Mouse (Mus musculus): ENCODE measurements at regions not wholly inside any gene's neighbourhood (a gene's known extent, or its start where the extent isn't known, plus 50 kb on each side); places are given as distances from the start of the nearest gene placed in this dataset.
"Not testable (repeated sequence)": the region's sequence is repeated elsewhere in the genome, so short reads cannot be mapped to it uniquely, and the experiment has no call there.

DNA sequence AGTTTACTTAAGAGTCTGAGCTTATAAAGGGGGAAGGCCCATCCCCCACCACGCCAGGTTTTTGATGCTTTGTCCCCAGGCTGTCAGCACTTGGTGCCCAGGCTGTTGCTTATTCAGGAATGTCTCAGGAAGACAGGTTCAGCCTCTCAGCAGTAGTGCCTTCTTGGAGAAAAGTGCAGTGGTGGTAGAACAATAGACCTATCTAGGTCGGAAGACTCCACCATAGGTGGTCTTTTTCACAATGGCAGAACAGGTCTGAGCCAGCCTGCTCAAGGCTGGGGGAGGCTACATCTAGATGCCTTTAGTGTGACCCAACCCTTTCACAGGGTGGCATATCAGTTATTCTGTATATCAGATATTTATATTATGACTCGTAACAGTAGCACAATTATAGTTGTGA, 171.9 kb upstream of the Pum3 start:
- no peaks in the 10 kb centered on the region for H3K4me1 ChIP-seq (ENCODE audit: control insufficient read depth in 1 of 2, insufficient read depth in 2 of 2, low read length in 2 of 2)
- no peaks in the 10 kb centered on the region for H3K27me3 ChIP-seq (ENCODE audit: control insufficient read depth in 1 of 2, insufficient read depth in 2 of 2, low read length in 2 of 2)
- no peaks in the 10 kb centered on the region for H3K36me3 ChIP-seq (ENCODE audit: control insufficient read depth in 1 of 2, insufficient read depth in 2 of 2, low read length in 2 of 2)
- H3K4me3 ChIP-seq (ENCODE audit: control insufficient read depth in 1 of 2, insufficient read depth in 1 of 2, low read depth in 2 of 2, low read length in 2 of 2) = no peak overlapping the region
- H3K9ac ChIP-seq (ENCODE audit: control insufficient read depth, low read depth, low read length, poor library complexity, severe bottlenecking) = no peak overlapping the region
- no peak for TF ChIP-seq TCF12 (IDR thresholded peaks at IDR 0.05; ENCODE audit: low read depth, low read length)
- no peak for TF ChIP-seq RAD21 (IDR thresholded peaks at IDR 0.05; ENCODE audit: low read depth, low read length)
- no peak for TF ChIP-seq MAZ (IDR thresholded peaks at IDR 0.05; ENCODE audit: low read depth, low read length)
- no peak for TF ChIP-seq USF1 (IDR thresholded peaks at IDR 0.05; ENCODE audit: low read depth, low read length)
- TF ChIP-seq E2F4 (IDR thresholded peaks at IDR 0.05; ENCODE audit: borderline replicate concordance, low read depth, low read length) = no peak
- TF ChIP-seq NRF1 (IDR thresholded peaks at IDR 0.05; ENCODE audit: insufficient read depth, low read depth, low read length, poor library complexity, severe bottlenecking) = no peak
- TF ChIP-seq KAT2A (conservative IDR thresholded peaks at IDR 0.05; ENCODE audit: low read depth, low read length) = no peak
- no peak for TF ChIP-seq JUND (IDR thresholded peaks at IDR 0.05; ENCODE audit: low read depth, low read length)
- no peak overlapping the region for H3K27ac ChIP-seq (ENCODE audit: control insufficient read depth, low read depth, low read length)
- no peaks in the 10 kb centered on the region for H3K9me3 ChIP-seq (replicated peaks; ENCODE audit: insufficient read depth, low read length)
- no peak for DNase-seq (ENCODE audit: low read depth, low spot score)
- no peaks in the 10 kb centered on the region for H3K79me2 ChIP-seq (ENCODE audit: control insufficient read depth, insufficient read depth, low read length, poor library complexity)

DNA sequence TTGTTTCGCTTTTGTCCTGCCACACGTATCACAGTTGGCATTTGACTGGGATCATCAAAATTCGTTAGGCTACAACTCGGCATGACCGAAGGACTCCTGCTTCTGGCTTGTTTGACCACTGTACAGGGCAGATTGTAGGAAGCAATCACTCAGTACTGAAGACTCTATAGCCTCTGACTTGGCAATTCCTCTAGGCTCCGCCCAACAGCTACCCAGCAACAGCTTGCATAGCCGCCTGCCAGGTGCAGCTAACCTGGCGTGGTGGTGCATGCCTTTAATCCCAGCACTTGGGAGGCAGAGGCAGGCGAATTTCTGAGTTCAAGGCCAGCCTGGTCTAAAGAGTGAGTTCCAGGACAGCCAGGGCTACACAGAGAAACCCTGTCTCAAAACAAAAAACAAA, 170.8 kb upstream of the Pum3 start:
- not testable (repeated sequence) for H3K4me1 ChIP-seq (ENCODE audit: control insufficient read depth in 1 of 2, insufficient read depth in 2 of 2, low read length in 2 of 2); H3K27ac ChIP-seq (ENCODE audit: control insufficient read depth, low read depth, low read length); H3K4me3 ChIP-seq (ENCODE audit: control insufficient read depth in 1 of 2, insufficient read depth in 1 of 2, low read depth in 2 of 2, low read length in 2 of 2); DNase-seq (ENCODE audit: low read depth, low spot score); H3K36me3 ChIP-seq (ENCODE audit: control insufficient read depth in 1 of 2, insufficient read depth in 2 of 2, low read length in 2 of 2); H3K27me3 ChIP-seq (ENCODE audit: control insufficient read depth in 1 of 2, insufficient read depth in 2 of 2, low read length in 2 of 2); H3K79me2 ChIP-seq (ENCODE audit: control insufficient read depth, insufficient read depth, low read length, poor library complexity); H3K9me3 ChIP-seq (replicated peaks; ENCODE audit: insufficient read depth, low read length); H3K9ac ChIP-seq (ENCODE audit: control insufficient read depth, low read depth, low read length, poor library complexity, severe bottlenecking)

DNA sequence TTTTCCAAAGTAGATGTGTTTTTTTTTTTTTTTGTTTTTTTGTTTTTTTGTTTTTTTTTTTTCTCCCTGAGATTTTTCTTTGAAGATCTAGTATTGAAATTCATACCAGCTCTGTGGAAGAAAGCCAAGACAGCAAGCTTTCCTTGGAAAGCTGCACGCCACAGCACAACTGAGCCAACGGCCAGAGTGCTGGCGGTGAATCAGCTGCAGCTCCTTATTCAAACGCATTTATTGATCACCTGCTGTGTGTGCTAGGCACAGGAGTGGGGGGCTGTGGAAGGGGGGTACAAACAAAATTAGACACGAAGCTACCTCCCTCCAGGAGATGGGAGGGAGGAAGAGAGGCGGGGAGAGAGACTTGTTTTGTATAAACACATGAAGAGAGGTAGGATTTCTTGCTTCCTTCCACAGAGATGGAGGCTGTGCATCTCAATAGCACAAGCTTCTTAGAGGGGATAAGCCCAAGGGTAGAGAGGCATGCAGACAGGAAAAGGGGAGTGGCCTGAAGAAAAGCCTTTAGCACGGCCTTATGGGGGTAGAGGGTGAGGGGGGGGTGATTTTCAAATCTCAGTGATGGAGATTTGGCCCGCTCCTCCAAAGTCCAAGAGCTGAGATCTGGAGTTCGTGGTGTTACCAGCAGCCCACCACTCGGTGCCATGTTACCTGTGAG, 170.1 kb upstream of the Pum3 start:
- H3K4me1 ChIP-seq (ENCODE audit: control insufficient read depth in 1 of 2, insufficient read depth in 2 of 2, low read length in 2 of 2) = no peaks in the 10 kb centered on the region
- TF ChIP-seq POLR2AphosphoS5 (IDR thresholded peaks at IDR 0.05; ENCODE audit: borderline replicate concordance, low read depth, low read length) = no peak
- no peak for TF ChIP-seq USF2 (IDR thresholded peaks at IDR 0.05; ENCODE audit: borderline replicate concordance in 1 of 2, insufficient read depth in 1 of 2, low read depth in 1 of 2, low read length in 2 of 2)
- TF ChIP-seq MAX (IDR thresholded peaks at IDR 0.05; ENCODE audit: low read length) = no peak
- TF ChIP-seq MEF2A (IDR thresholded peaks at IDR 0.05; ENCODE audit: extremely low read depth, insufficient replicate concordance, low read depth, low read length, poor library complexity, severe bottlenecking) = no peak
- TF ChIP-seq NRF1 (IDR thresholded peaks at IDR 0.05; ENCODE audit: insufficient read depth, low read depth, low read length, poor library complexity, severe bottlenecking) = no peak
- TF ChIP-seq UBTF (IDR thresholded peaks at IDR 0.05; ENCODE audit: borderline replicate concordance, insufficient read depth, low read depth, low read length) = no peak
- no peak for TF ChIP-seq MAZ (IDR thresholded peaks at IDR 0.05; ENCODE audit: low read depth, low read length)
- TF ChIP-seq MYB (IDR thresholded peaks at IDR 0.05; ENCODE audit: low read depth, low read length) = no peak
- TF ChIP-seq USF1 (IDR thresholded peaks at IDR 0.05; ENCODE audit: low read depth, low read length) = no peak
- TF ChIP-seq ETS1 (IDR thresholded peaks at IDR 0.05; ENCODE audit: low read depth, low read length) = no peak
- TF ChIP-seq KAT2A (conservative IDR thresholded peaks at IDR 0.05; ENCODE audit: low read depth, low read length) = no peak
- no peak for TF ChIP-seq GATA1 (IDR thresholded peaks at IDR 0.05; ENCODE audit: low read depth, low read length)
- TF ChIP-seq ZMIZ1 (IDR thresholded peaks at IDR 0.05; ENCODE audit: low read depth, low read length) = no peak
- TF ChIP-seq HCFC1 (IDR thresholded peaks at IDR 0.05; ENCODE audit: low read depth, low read length) = no peak
- no peak for TF ChIP-seq SIN3A (IDR thresholded peaks at IDR 0.05; ENCODE audit: low read length)
- TF ChIP-seq CHD1 (IDR thresholded peaks at IDR 0.05; ENCODE audit: low read depth, low read length) = no peak
- TF ChIP-seq ZNF384 (IDR thresholded peaks at IDR 0.05; ENCODE audit: low read depth, low read length) = no peak
- TF ChIP-seq GABPA (IDR thresholded peaks at IDR 0.05; ENCODE audit: low read depth, low read length) = no peak
- no peak for TF ChIP-seq CTCF (IDR thresholded peaks at IDR 0.05 in 2 of 3, conservative IDR thresholded peaks at IDR 0.05 in 1 of 3; ENCODE audit: control insufficient read depth in 1 of 3, insufficient read depth in 1 of 3, low read depth in 2 of 3, low read length in 3 of 3, poor library complexity in 1 of 3, severe bottlenecking in 1 of 3)

More for the DNA sequence above, 170.1 kb upstream of the Pum3 start:
- Histone ChIP-seq H3K27me3 (ENCODE audit: control insufficient read depth in 1 of 2, insufficient read depth in 2 of 2, low read length in 2 of 2) (no peaks in the 10 kb centered on the region), H3K79me2 (ENCODE audit: control insufficient read depth, insufficient read depth, low read length, poor library complexity) (no peaks in the 10 kb centered on the region), H3K36me3 (ENCODE audit: control insufficient read depth in 1 of 2, insufficient read depth in 2 of 2, low read length in 2 of 2) (no peaks in the 10 kb centered on the region), H3K9me3 (replicated peaks; ENCODE audit: insufficient read depth, low read length) (no peaks in the 10 kb centered on the region), H3K27ac (ENCODE audit: control insufficient read depth, low read depth, low read length) (no peak overlapping the region), H3K9ac (ENCODE audit: control insufficient read depth, low read depth, low read length, poor library complexity, severe bottlenecking) (no peak overlapping the region), H3K4me3 (ENCODE audit: control insufficient read depth in 1 of 2, insufficient read depth in 1 of 2, low read depth in 2 of 2, low read length in 2 of 2) (no peak overlapping the region)
- no peak for DNase-seq (ENCODE audit: low read depth, low spot score)

Data from MEL (cell line).